Mouse (Mus musculus): Measurements from ENCODE around the gene Lnx2. TPM values are rescaled to one million over a fixed set of nuclear protein-coding genes. Genes with fewer than 3 reads are reported as not detected.

The Lnx2 gene
- polyA plus RNA-seq, 1 experiment from 2014 or later = 16.0 TPM

- Histone ChIP-seq H3K27ac (ENCODE audit: low read length) (peak overlapping the region; percentile 96), H3K36me3 (ENCODE audit: insufficient read depth, low read length) (no peaks in the 10 kb centered on the region), H3K27me3 (ENCODE audit: insufficient read depth, low read length) (no peaks in the 10 kb centered on the region), H3K4me3 (ENCODE audit: low read length) (peak overlapping the region; percentile 92), H3K4me1 (ENCODE audit: insufficient read depth, low read length) (peaks cover 28% of the 10 kb centered on the region), H3K4me2 (replicated peaks; ENCODE audit: low read depth, low read length) (peak overlapping the region; percentile 96), H3K9ac (replicated peaks; ENCODE audit: low read length) (peak overlapping the region; percentile 83), H3K9me3 (ENCODE audit: low read length) (no peaks in the 10 kb centered on the region)
- ATAC-seq (ENCODE audit: low FRiP score, low TSS enrichment) = no peak
- WGBS = 47% methylated on average over 11 of the region's 11 CpGs
These were observed 1.9 kb upstream of the Lnx2 start for GRCm38 (mm10) chr5:147078110-147078900.

- under 1% methylated on average over 43 of the region's 57 CpGs for WGBS
- H3K9ac ChIP-seq (replicated peaks; ENCODE audit: low read length) = peak overlapping the region; percentile 83
- no peaks in the 10 kb centered on the region for H3K36me3 ChIP-seq (ENCODE audit: insufficient read depth, low read length)
- H3K4me1 ChIP-seq (ENCODE audit: insufficient read depth, low read length) = peaks cover 28% of the 10 kb centered on the region
- H3K27me3 ChIP-seq (ENCODE audit: insufficient read depth, low read length) = no peaks in the 10 kb centered on the region
- peak overlapping the region; percentile 96 for H3K27ac ChIP-seq (ENCODE audit: low read length)
- no peaks in the 10 kb centered on the region for H3K9me3 ChIP-seq (ENCODE audit: low read length)
- peak overlapping the region; percentile 96 for H3K4me2 ChIP-seq (replicated peaks; ENCODE audit: low read depth, low read length)
- peak; percentile 82 for ATAC-seq (ENCODE audit: low FRiP score, low TSS enrichment)
- peak overlapping the region; percentile 92 for H3K4me3 ChIP-seq (ENCODE audit: low read length)
These were observed 1.1 kb upstream of the Lnx2 start for GRCm38 (mm10) chr5:147077305-147078034.

- Histone ChIP-seq H3K4me1 (ENCODE audit: insufficient read depth, low read length) (peaks cover 35% of the 10 kb centered on the region), H3K36me3 (ENCODE audit: insufficient read depth, low read length) (no peaks in the 10 kb centered on the region), H3K27ac (ENCODE audit: low read length) (peak within 1 kb of the TSS; percentile 96), H3K4me2 (replicated peaks; ENCODE audit: low read depth, low read length) (peak within 1 kb of the TSS; percentile 96), H3K27me3 (ENCODE audit: insufficient read depth, low read length) (no peaks in the 10 kb centered on the region), H3K9ac (replicated peaks; ENCODE audit: low read length) (peak within 1 kb of the TSS; percentile 91), H3K9me3 (ENCODE audit: low read length) (no peaks in the 10 kb centered on the region), H3K4me3 (ENCODE audit: low read length) (peak within 1 kb of the TSS; percentile 92)
- peak; percentile 76 for ATAC-seq (ENCODE audit: low FRiP score, low TSS enrichment)
- WGBS = 0% methylated on average over 15 of the region's 17 CpGs
These were observed 396 bp upstream of the Lnx2 start, which contains the start of gene Polr1d for GRCm38 (mm10) chr5:147076799-147077165. Gene Polr1d, plus strand, starts transcription at chr5:147077050.

- 13% methylated on average over 21 of the region's 21 CpGs for whole genome bisulfite sequencing
- no peak for ATAC-seq (ENCODE audit: low FRiP score, low TSS enrichment)
These were observed 1.0 kb downstream of the Lnx2 start for GRCm38 (mm10) chr5:147075103-147076025.

GRCm38 (mm10) chr5:147073805-147074204 lies 2.6 kb downstream of the Lnx2 start:
- no peak overlapping the region for H3K9ac ChIP-seq (replicated peaks; ENCODE audit: low read length)

More at GRCm38 (mm10) chr5:147075103-147076025, 1.0 kb downstream of the Lnx2 start:
- H3K27ac ChIP-seq (ENCODE audit: low read length) = peak overlapping the region; percentile 96
- peak overlapping the region; percentile 71 for H3K4me2 ChIP-seq (replicated peaks; ENCODE audit: low read depth, low read length)
- H3K9me3 ChIP-seq (ENCODE audit: low read length) = no peaks in the 10 kb centered on the region
- H3K9ac ChIP-seq (replicated peaks; ENCODE audit: low read length) = peak overlapping the region; percentile 91
- H3K4me1 ChIP-seq (ENCODE audit: insufficient read depth, low read length) = peaks cover 37% of the 10 kb centered on the region
- H3K4me3 ChIP-seq (ENCODE audit: low read length) = peak overlapping the region; percentile 92
- no peaks in the 10 kb centered on the region for H3K27me3 ChIP-seq (ENCODE audit: insufficient read depth, low read length)
- H3K36me3 ChIP-seq (ENCODE audit: insufficient read depth, low read length) = no peaks in the 10 kb centered on the region

GRCm38 (mm10) chr5:147071886-147072285 lies 4.5 kb downstream of the Lnx2 start:
- H3K36me3 ChIP-seq (ENCODE audit: insufficient read depth, low read length) = no peaks in the 10 kb centered on the region
- H3K9ac ChIP-seq (replicated peaks; ENCODE audit: low read length) = no peak overlapping the region
- ATAC-seq (ENCODE audit: low FRiP score, low TSS enrichment) = no peak
- H3K4me2 ChIP-seq (replicated peaks; ENCODE audit: low read depth, low read length) = no peak overlapping the region
- H3K9me3 ChIP-seq (ENCODE audit: low read length) = no peaks in the 10 kb centered on the region
- H3K27me3 ChIP-seq (ENCODE audit: insufficient read depth, low read length) = no peaks in the 10 kb centered on the region
- 57% methylated on average over 4 of the region's 4 CpGs for WGBS
- no peak overlapping the region for H3K4me3 ChIP-seq (ENCODE audit: low read length)
- H3K4me1 ChIP-seq (ENCODE audit: insufficient read depth, low read length) = peaks cover 35% of the 10 kb centered on the region
- no peak overlapping the region for H3K27ac ChIP-seq (ENCODE audit: low read length)

More at GRCm38 (mm10) chr5:147073805-147074204, 2.6 kb downstream of the Lnx2 start:
- no peak overlapping the region for H3K27ac ChIP-seq (ENCODE audit: low read length)
- H3K36me3 ChIP-seq (ENCODE audit: insufficient read depth, low read length) = no peaks in the 10 kb centered on the region
- H3K4me1 ChIP-seq (ENCODE audit: insufficient read depth, low read length) = peaks cover 46% of the 10 kb centered on the region
- no peak overlapping the region for H3K4me3 ChIP-seq (ENCODE audit: low read length)
- H3K4me2 ChIP-seq (replicated peaks; ENCODE audit: low read depth, low read length) = no peak overlapping the region
- H3K9me3 ChIP-seq (ENCODE audit: low read length) = no peaks in the 10 kb centered on the region
- no peak for ATAC-seq (ENCODE audit: low FRiP score, low TSS enrichment)
- no peaks in the 10 kb centered on the region for H3K27me3 ChIP-seq (ENCODE audit: insufficient read depth, low read length)
- WGBS = 84% methylated on average over 6 of the region's 6 CpGs

- no peak overlapping the region for H3K4me3 ChIP-seq (ENCODE audit: low read length)
- no peaks in the 10 kb centered on the region for H3K36me3 ChIP-seq (ENCODE audit: insufficient read depth, low read length)
- no peak overlapping the region for H3K9ac ChIP-seq (replicated peaks; ENCODE audit: low read length)
- H3K4me2 ChIP-seq (replicated peaks; ENCODE audit: low read depth, low read length) = no peak overlapping the region
- ATAC-seq (ENCODE audit: low FRiP score, low TSS enrichment) = no peak
- whole genome bisulfite sequencing = 78% methylated on average over 16 of the region's 16 CpGs
- no peaks in the 10 kb centered on the region for H3K27me3 ChIP-seq (ENCODE audit: insufficient read depth, low read length)
- peak overlapping the region; percentile 6; the same call in 1 of the 2 replicates for H3K27ac ChIP-seq (ENCODE audit: low read length)
- H3K9me3 ChIP-seq (ENCODE audit: low read length) = no peaks in the 10 kb centered on the region
- H3K4me1 ChIP-seq (ENCODE audit: insufficient read depth, low read length) = peaks cover 35% of the 10 kb centered on the region
These were observed 5.4 kb downstream of the Lnx2 start for GRCm38 (mm10) chr5:147070791-147071516.

- Histone ChIP-seq H3K9ac (replicated peaks; ENCODE audit: low read length) (no peak overlapping the region), H3K9me3 (ENCODE audit: low read length) (no peaks in the 10 kb centered on the region), H3K36me3 (ENCODE audit: insufficient read depth, low read length) (no peaks in the 10 kb centered on the region), H3K27ac (ENCODE audit: low read length) (no peak overlapping the region), H3K27me3 (ENCODE audit: insufficient read depth, low read length) (no peaks in the 10 kb centered on the region), H3K4me3 (ENCODE audit: low read length) (no peak overlapping the region), H3K4me1 (ENCODE audit: insufficient read depth, low read length) (peaks cover 20% of the 10 kb centered on the region), H3K4me2 (replicated peaks; ENCODE audit: low read depth, low read length) (no peak overlapping the region)
- no peak for ATAC-seq (ENCODE audit: low FRiP score, low TSS enrichment)
- 75% methylated on average over 5 of the region's 5 CpGs for WGBS
These were observed 7.5 kb downstream of the Lnx2 start for GRCm38 (mm10) chr5:147068876-147069275.

GRCm38 (mm10) chr5:147066965-147067364 lies 9.4 kb downstream of the Lnx2 start:
- Histone ChIP-seq H3K27me3 (ENCODE audit: insufficient read depth, low read length) (no peaks in the 10 kb centered on the region), H3K4me1 (ENCODE audit: insufficient read depth, low read length) (peaks cover 14% of the 10 kb centered on the region), H3K9me3 (ENCODE audit: low read length) (no peaks in the 10 kb centered on the region), H3K36me3 (ENCODE audit: insufficient read depth, low read length) (no peaks in the 10 kb centered on the region), H3K4me2 (replicated peaks; ENCODE audit: low read depth, low read length) (no peak overlapping the region), H3K27ac (ENCODE audit: low read length) (no peak overlapping the region), H3K9ac (replicated peaks; ENCODE audit: low read length) (no peak overlapping the region), H3K4me3 (ENCODE audit: low read length) (no peak overlapping the region)
- no peak for ATAC-seq (ENCODE audit: low FRiP score, low TSS enrichment)
- 52% methylated on average over 5 of the region's 5 CpGs for WGBS
